Comparison of ENCODE assay signal across 22 mouse cellular contexts in genomic region chr10:44013885-44014284, GRCm38 (mm10).
DNase-seq lines count a peak whose midpoint lies in the region; ATAC-seq and TF ChIP-seq lines count a peak whose summit lies in the region.
"Had no signal": no experiment of that assay in that cellular context is flagged by ENCODE, and none has a peak within 500 bp of the region (broad histone marks: within the 10 kb centered on the region; RNA-seq: fewer than 3 reads in every experiment).

No protein-coding gene starts in this region.

- H3K9ac ChIP-seq in midbrain, postnatal 0 days (replicated peaks; ENCODE audit: low read length, poor library complexity, severe bottlenecking): no peak overlapping the region
- no peak overlapping the region for H3K9ac ChIP-seq in midbrain, embryonic 15.5 days
- H3K9ac ChIP-seq in MEL (ENCODE audit: control insufficient read depth, low read depth, low read length, poor library complexity, severe bottlenecking): no peak overlapping the region
- H3K9ac ChIP-seq: embryonic facial prominence, embryonic 13.5 days; embryonic facial prominence, embryonic 15.5 days; forebrain, embryonic 12.5 days had no signal

- H3K36me3 ChIP-seq in midbrain, postnatal 0 days (ENCODE audit: insufficient read depth, low read length): no peaks in the 10 kb centered on the region
- H3K36me3 ChIP-seq in midbrain, embryonic 15.5 days (replicated peaks): no peaks in the 10 kb centered on the region
- peaks cover 0 to 10% of the 10 kb centered on the region in 2 experiments; a peak in 2 of 4 replicates for H3K36me3 ChIP-seq in MEL (ENCODE audit: control insufficient read depth in 1 of 2, insufficient read depth in 2 of 2, low read length in 2 of 2)
- H3K36me3 ChIP-seq: embryonic facial prominence, embryonic 13.5 days; embryonic facial prominence, embryonic 15.5 days; forebrain, embryonic 10.5 days; forebrain, embryonic 12.5 days had no signal

- no peaks in the 10 kb centered on the region for H3K79me2 ChIP-seq in MEL (ENCODE audit: control insufficient read depth, insufficient read depth, low read length, poor library complexity)

- no peaks in the 10 kb centered on the region for H3K4me1 ChIP-seq in midbrain, postnatal 0 days (ENCODE audit: insufficient read depth, low read length)
- no peaks in the 10 kb centered on the region for H3K4me1 ChIP-seq in midbrain, embryonic 15.5 days
- H3K4me1 ChIP-seq in MEL (ENCODE audit: control insufficient read depth in 1 of 2, insufficient read depth in 2 of 2, low read length in 2 of 2): peaks cover 0 to 6% of the 10 kb centered on the region in 2 experiments; a peak in 2 of 4 replicates
- H3K4me1 ChIP-seq: embryonic facial prominence, embryonic 13.5 days; embryonic facial prominence, embryonic 15.5 days; forebrain, embryonic 10.5 days; forebrain, embryonic 12.5 days had no signal

- WGBS in midbrain, postnatal 0 days: 45% methylated on average over 4 of the region's 4 CpGs
- 44% methylated on average over 4 of the region's 4 CpGs for WGBS in midbrain, embryonic 15.5 days

- no peaks in the 10 kb centered on the region for H3K9me3 ChIP-seq in midbrain, postnatal 0 days (ENCODE audit: low read length)
- no peaks in the 10 kb centered on the region for H3K9me3 ChIP-seq in midbrain, embryonic 15.5 days
- no peaks in the 10 kb centered on the region for H3K9me3 ChIP-seq in MEL (replicated peaks; ENCODE audit: insufficient read depth, low read length)
- H3K9me3 ChIP-seq: embryonic facial prominence, embryonic 13.5 days; embryonic facial prominence, embryonic 15.5 days; forebrain, embryonic 10.5 days; forebrain, embryonic 12.5 days had no signal

- peak; percentile 74 to 84 for TF ChIP-seq EP300 in MEL (IDR thresholded peaks at IDR 0.05; ENCODE audit: low read depth in 1 of 2, low read length in 2 of 2)

- H3K4me3 ChIP-seq in midbrain, postnatal 0 days (ENCODE audit: low read depth, low read length): no peak overlapping the region
- H3K4me3 ChIP-seq in midbrain, embryonic 15.5 days: no peak overlapping the region
- no peak overlapping the region for H3K4me3 ChIP-seq in MEL (ENCODE audit: control insufficient read depth in 1 of 2, insufficient read depth in 1 of 2, low read depth in 2 of 2, low read length in 2 of 2)
- H3K4me3 ChIP-seq: embryonic facial prominence, embryonic 13.5 days; embryonic facial prominence, embryonic 15.5 days; erythroblast, embryonic 14.5 days; forebrain, embryonic 10.5 days; forebrain, embryonic 12.5 days had no signal

- TF ChIP-seq CTCF in midbrain, postnatal 0 days (IDR thresholded peaks at IDR 0.05): no peak
- no peak for TF ChIP-seq CTCF in MEL (IDR thresholded peaks at IDR 0.05 in 2 of 3, conservative IDR thresholded peaks at IDR 0.05 in 1 of 3; ENCODE audit: control insufficient read depth in 1 of 3, insufficient read depth in 1 of 3, low read depth in 2 of 3, low read length in 3 of 3, poor library complexity in 1 of 3, severe bottlenecking in 1 of 3)

- H3K27ac ChIP-seq in midbrain, postnatal 0 days (ENCODE audit: low read depth, low read length): no peak overlapping the region
- no peak overlapping the region for H3K27ac ChIP-seq in midbrain, embryonic 15.5 days
- H3K27ac ChIP-seq in MEL (ENCODE audit: control insufficient read depth, low read depth, low read length): no peak overlapping the region
- H3K27ac ChIP-seq: embryonic facial prominence, embryonic 13.5 days; embryonic facial prominence, embryonic 15.5 days; forebrain, embryonic 10.5 days; forebrain, embryonic 12.5 days had no signal

- 0 out of 2 replicates have a peak, but pooled peaks have one; percentile 23 for ATAC-seq in midbrain, postnatal 0 days (ENCODE audit: low FRiP score)
- ATAC-seq in midbrain, embryonic 15.5 days (replicated peaks): no peak
- ATAC-seq: forebrain, embryonic 14.5 days; forebrain, embryonic 16.5 days had no signal

- TF ChIP-seq POLR2A in MEL (IDR thresholded peaks at IDR 0.05; ENCODE audit: control insufficient read depth in 1 of 2, insufficient read depth in 1 of 2, low read depth in 1 of 2, low read length in 2 of 2, poor library complexity in 1 of 2): no peak

- H3K4me2 ChIP-seq in midbrain, postnatal 0 days (ENCODE audit: low read depth, low read length, poor library complexity, severe bottlenecking): no peak overlapping the region
- H3K4me2 ChIP-seq in midbrain, embryonic 15.5 days: no peak overlapping the region
- H3K4me2 ChIP-seq: embryonic facial prominence, embryonic 13.5 days; embryonic facial prominence, embryonic 15.5 days; forebrain, embryonic 12.5 days had no signal

- no peak for TF ChIP-seq RAD21 in MEL (IDR thresholded peaks at IDR 0.05; ENCODE audit: low read depth, low read length)

- DNase-seq in midbrain, postnatal 0 days (ENCODE audit: low spot score): no peak
- peak; percentile 58 for DNase-seq in MEL (ENCODE audit: low read depth, low spot score)
- DNase-seq in Muller cell, postnatal 12 days (ENCODE audit: inconsistent ontology term): peak; percentile 45
- DNase-seq in cerebellum, postnatal 25 days: no peak
- no peak for DNase-seq in liver
- DNase-seq: adrenal gland, adult 2 months; adrenal gland, postnatal 10 days; adrenal gland, postnatal 25 days; cerebellum, adult 11-12 months; cerebellum, adult 2 months; cerebellum, adult 9-10 months; cerebellum, postnatal 10 days; cerebellum, postnatal 36 days; embryo, embryonic 11 days had no signal

- no peaks in the 10 kb centered on the region for H3K27me3 ChIP-seq in midbrain, postnatal 0 days (ENCODE audit: insufficient read depth, low read length)
- H3K27me3 ChIP-seq in midbrain, embryonic 15.5 days (replicated peaks): no peaks in the 10 kb centered on the region
- no peaks in the 10 kb centered on the region for H3K27me3 ChIP-seq in MEL (ENCODE audit: control insufficient read depth in 1 of 2, insufficient read depth in 2 of 2, low read length in 2 of 2)
- H3K27me3 ChIP-seq: embryonic facial prominence, embryonic 13.5 days; embryonic facial prominence, embryonic 15.5 days had no signal

TF ChIP-seq in MEL, 35 proteins besides CTCF, POLR2A, EP300 and RAD21:
- no peak for TF ChIP-seq UBTF (IDR thresholded peaks at IDR 0.05; ENCODE audit: borderline replicate concordance, insufficient read depth, low read depth, low read length)
- TF ChIP-seq ZKSCAN1 (IDR thresholded peaks at IDR 0.05; ENCODE audit: low read depth, low read length): no peak
- TF ChIP-seq MYB (IDR thresholded peaks at IDR 0.05; ENCODE audit: low read depth, low read length): no peak
- TF ChIP-seq USF1 (IDR thresholded peaks at IDR 0.05; ENCODE audit: low read depth, low read length): no peak
- TF ChIP-seq ZC3H11A (IDR thresholded peaks at IDR 0.05; ENCODE audit: low read depth, low read length): no peak
- no peak for TF ChIP-seq E2F4 (IDR thresholded peaks at IDR 0.05; ENCODE audit: borderline replicate concordance, low read depth, low read length)
- peak; percentile 37; the same call in 1 of the 2 replicates for TF ChIP-seq TCF12 (IDR thresholded peaks at IDR 0.05; ENCODE audit: low read depth, low read length)
- TF ChIP-seq POLR2AphosphoS5 (IDR thresholded peaks at IDR 0.05; ENCODE audit: borderline replicate concordance, low read depth, low read length): no peak
- peak; percentile 53; the same call in 1 of the 2 replicates for TF ChIP-seq MYC (IDR thresholded peaks at IDR 0.05; ENCODE audit: low read depth, low read length)
- TF ChIP-seq NRF1 (IDR thresholded peaks at IDR 0.05; ENCODE audit: insufficient read depth, low read depth, low read length, poor library complexity, severe bottlenecking): no peak
- no peak for TF ChIP-seq ZNF384 (IDR thresholded peaks at IDR 0.05; ENCODE audit: low read depth, low read length)
- peak; percentile 72 for TF ChIP-seq GATA1 (IDR thresholded peaks at IDR 0.05; ENCODE audit: low read depth, low read length)
- TF ChIP-seq POLR2AphosphoS2 (IDR thresholded peaks at IDR 0.05; ENCODE audit: low read length): no peak
- TF ChIP-seq BHLHE40 (IDR thresholded peaks at IDR 0.05; ENCODE audit: borderline replicate concordance, low read depth, low read length): peak; percentile 66
- TF ChIP-seq CHD1 (IDR thresholded peaks at IDR 0.05; ENCODE audit: low read depth, low read length): no peak
- no peak for TF ChIP-seq TAL1 (IDR thresholded peaks at IDR 0.05; ENCODE audit: low read length)
- no peak for TF ChIP-seq MAFK (IDR thresholded peaks at IDR 0.05; ENCODE audit: borderline replicate concordance, low read depth, low read length)
- no peak for TF ChIP-seq USF2 (IDR thresholded peaks at IDR 0.05; ENCODE audit: borderline replicate concordance in 1 of 2, insufficient read depth in 1 of 2, low read depth in 1 of 2, low read length in 2 of 2)
- peak; percentile 85 for TF ChIP-seq RCOR1 (IDR thresholded peaks at IDR 0.05; ENCODE audit: low read depth, low read length)
- TF ChIP-seq MAZ (IDR thresholded peaks at IDR 0.05; ENCODE audit: low read depth, low read length): no peak
- TF ChIP-seq NELFE (IDR thresholded peaks at IDR 0.05; ENCODE audit: low read depth, low read length): no peak
- 0 out of 2 replicates have a peak, but pooled peaks have one; percentile 46 for TF ChIP-seq SIN3A (IDR thresholded peaks at IDR 0.05; ENCODE audit: low read length)
- no peak for TF ChIP-seq HCFC1 (IDR thresholded peaks at IDR 0.05; ENCODE audit: low read depth, low read length)
- no peak for TF ChIP-seq CHD2 (IDR thresholded peaks at IDR 0.05; ENCODE audit: low read length)
- TF ChIP-seq JUND (IDR thresholded peaks at IDR 0.05; ENCODE audit: low read depth, low read length): no peak
- TF ChIP-seq ETS1 (IDR thresholded peaks at IDR 0.05; ENCODE audit: low read depth, low read length): peak; percentile 52; the same call in 1 of the 2 replicates
- no peak for TF ChIP-seq ZMIZ1 (IDR thresholded peaks at IDR 0.05; ENCODE audit: low read depth, low read length)
- 0 out of 2 replicates have a peak, but pooled peaks have one; percentile 12 for TF ChIP-seq SMC3 (IDR thresholded peaks at IDR 0.05; ENCODE audit: low read depth, low read length)
- TF ChIP-seq MEF2A (IDR thresholded peaks at IDR 0.05; ENCODE audit: extremely low read depth, insufficient replicate concordance, low read depth, low read length, poor library complexity, severe bottlenecking): no peak
- TF ChIP-seq MXI1 (IDR thresholded peaks at IDR 0.05; ENCODE audit: low read depth, low read length): 0 out of 2 replicates have a peak, but pooled peaks have one; percentile 23
- TF ChIP-seq KAT2A (conservative IDR thresholded peaks at IDR 0.05; ENCODE audit: low read depth, low read length): no peak
- peak; percentile 32; the same call in 1 of the 2 replicates for TF ChIP-seq ELF1 (IDR thresholded peaks at IDR 0.05; ENCODE audit: low read depth, low read length)
- no peak for TF ChIP-seq TBP (IDR thresholded peaks at IDR 0.05; ENCODE audit: low read depth, low read length)
- TF ChIP-seq MAX (IDR thresholded peaks at IDR 0.05; ENCODE audit: low read length): peak; percentile 51; the same call in 1 of the 2 replicates
- TF ChIP-seq GABPA (IDR thresholded peaks at IDR 0.05; ENCODE audit: low read depth, low read length): no peak

Comparison
In these comparisons a context has a peak if more than half of its experiments do, and no peak if none do; other contexts are left out.
1. DNase-seq: peak in MEL (single experiment) and Muller cell, postnatal 12 days (single experiment); none in midbrain, postnatal 0 days (single experiment), cerebellum, postnatal 25 days (0 of 2) and liver (single experiment).